Mouse (Mus musculus): ENCODE data around the gene Abat. TPM values are rescaled to one million over a fixed set of nuclear protein-coding genes. Genes with fewer than 3 reads are reported as not detected.

The Abat gene
- total and polyA plus RNA-seq, 2 experiments: 150 to 168 TPM

- DNase-seq (ENCODE audit: extremely low read depth, low read depth, low spot score): no peak
- Histone ChIP-seq H3K4me3 (ENCODE audit: insufficient read depth, low read depth, low read length) (no peak overlapping the region), H3K36me3 (ENCODE audit: control insufficient read depth, insufficient read depth, low read length) (no peaks in the 10 kb centered on the region), H3K27me3 (ENCODE audit: control insufficient read depth, insufficient read depth, low read length) (no peaks in the 10 kb centered on the region), H3K79me2 (ENCODE audit: control insufficient read depth, insufficient read depth, low read length) (peaks cover 9% of the 10 kb centered on the region; the same call in 1 of the 2 replicates), H3K4me1 (ENCODE audit: control insufficient read depth, insufficient read depth, low read length) (peaks cover 40% of the 10 kb centered on the region), H3K27ac (replicated peaks; ENCODE audit: insufficient read depth, low read depth, low read length) (peak overlapping the region; percentile 31), H3K9ac (ENCODE audit: low read depth, low read length) (no peak overlapping the region)
- TF ChIP-seq POLR2A (IDR thresholded peaks at IDR 0.05; ENCODE audit: extremely low read depth, insufficient read depth, low read length): no peak
- no peak for TF ChIP-seq CTCF (IDR thresholded peaks at IDR 0.05; ENCODE audit: low read depth, low read length)
- 87% methylated on average over 2 of the region's 2 CpGs for WGBS
These were observed 51.6 kb downstream of the Abat start for GRCm38 (mm10) chr16:8564836-8565235.

- peaks cover 46% of the 10 kb centered on the region for H3K4me1 ChIP-seq (ENCODE audit: control insufficient read depth, insufficient read depth, low read length)
- peaks cover 5% of the 10 kb centered on the region; the same call in 1 of the 2 replicates for H3K79me2 ChIP-seq (ENCODE audit: control insufficient read depth, insufficient read depth, low read length)
- no peak for TF ChIP-seq CTCF (IDR thresholded peaks at IDR 0.05; ENCODE audit: low read depth, low read length)
- no peak for TF ChIP-seq POLR2A (IDR thresholded peaks at IDR 0.05; ENCODE audit: extremely low read depth, insufficient read depth, low read length)
- WGBS: 69% methylated on average over 2 of the region's 2 CpGs
- H3K36me3 ChIP-seq (ENCODE audit: control insufficient read depth, insufficient read depth, low read length): no peaks in the 10 kb centered on the region
- H3K27ac ChIP-seq (replicated peaks; ENCODE audit: insufficient read depth, low read depth, low read length): peak overlapping the region; percentile 35
- no peak overlapping the region for H3K9ac ChIP-seq (ENCODE audit: low read depth, low read length)
- DNase-seq (ENCODE audit: extremely low read depth, low read depth, low spot score): no peak
- no peaks in the 10 kb centered on the region for H3K27me3 ChIP-seq (ENCODE audit: control insufficient read depth, insufficient read depth, low read length)
- no peak overlapping the region for H3K4me3 ChIP-seq (ENCODE audit: insufficient read depth, low read depth, low read length)
These were observed 52.3 kb downstream of the Abat start for GRCm38 (mm10) chr16:8565539-8565938.

- Histone ChIP-seq H3K9ac (ENCODE audit: low read depth, low read length) (no peak overlapping the region), H3K4me3 (ENCODE audit: insufficient read depth, low read depth, low read length) (no peak overlapping the region), H3K79me2 (ENCODE audit: control insufficient read depth, insufficient read depth, low read length) (peaks cover 5% of the 10 kb centered on the region; the same call in 1 of the 2 replicates), H3K4me1 (ENCODE audit: control insufficient read depth, insufficient read depth, low read length) (peaks cover 52% of the 10 kb centered on the region), H3K36me3 (ENCODE audit: control insufficient read depth, insufficient read depth, low read length) (no peaks in the 10 kb centered on the region), H3K27ac (replicated peaks; ENCODE audit: insufficient read depth, low read depth, low read length) (peak overlapping the region; percentile 35), H3K27me3 (ENCODE audit: control insufficient read depth, insufficient read depth, low read length) (no peaks in the 10 kb centered on the region)
- 16% methylated on average over 3 of the region's 3 CpGs for WGBS
- no peak for TF ChIP-seq POLR2A (IDR thresholded peaks at IDR 0.05; ENCODE audit: extremely low read depth, insufficient read depth, low read length)
- no peak for TF ChIP-seq CTCF (IDR thresholded peaks at IDR 0.05; ENCODE audit: low read depth, low read length)
- peak; percentile 93 for DNase-seq (ENCODE audit: extremely low read depth, low read depth, low spot score)
These were observed 53.0 kb downstream of the Abat start for GRCm38 (mm10) chr16:8566115-8566711.

GRCm38 (mm10) chr16:8568881-8569280 is 55.7 kb downstream of the Abat start:
- H3K79me2 ChIP-seq (ENCODE audit: control insufficient read depth, insufficient read depth, low read length): no peaks in the 10 kb centered on the region; the same call in 1 of the 2 replicates
- peak; percentile 28 for DNase-seq (ENCODE audit: extremely low read depth, low read depth, low spot score)
- H3K27ac ChIP-seq (replicated peaks; ENCODE audit: insufficient read depth, low read depth, low read length): no peak overlapping the region
- H3K27me3 ChIP-seq (ENCODE audit: control insufficient read depth, insufficient read depth, low read length): no peaks in the 10 kb centered on the region
- H3K9ac ChIP-seq (ENCODE audit: low read depth, low read length): no peak overlapping the region
- 72% methylated on average over 7 of the region's 7 CpGs for whole genome bisulfite sequencing
- TF ChIP-seq CTCF (IDR thresholded peaks at IDR 0.05; ENCODE audit: low read depth, low read length): no peak
- no peak for TF ChIP-seq POLR2A (IDR thresholded peaks at IDR 0.05; ENCODE audit: extremely low read depth, insufficient read depth, low read length)
- peaks cover 49% of the 10 kb centered on the region for H3K4me1 ChIP-seq (ENCODE audit: control insufficient read depth, insufficient read depth, low read length)
- H3K4me3 ChIP-seq (ENCODE audit: insufficient read depth, low read depth, low read length): no peak overlapping the region
- H3K36me3 ChIP-seq (ENCODE audit: control insufficient read depth, insufficient read depth, low read length): peaks cover 8% of the 10 kb centered on the region

GRCm38 (mm10) chr16:8570336-8570735 is 57.1 kb downstream of the Abat start:
- H3K27me3 ChIP-seq (ENCODE audit: control insufficient read depth, insufficient read depth, low read length): no peaks in the 10 kb centered on the region
- peaks cover 41% of the 10 kb centered on the region for H3K4me1 ChIP-seq (ENCODE audit: control insufficient read depth, insufficient read depth, low read length)
- peak overlapping the region; percentile 1; the same call in 1 of the 2 replicates for H3K27ac ChIP-seq (replicated peaks; ENCODE audit: insufficient read depth, low read depth, low read length)
- peaks cover 10% of the 10 kb centered on the region for H3K36me3 ChIP-seq (ENCODE audit: control insufficient read depth, insufficient read depth, low read length)
- no peak overlapping the region for H3K9ac ChIP-seq (ENCODE audit: low read depth, low read length)
- TF ChIP-seq POLR2A (IDR thresholded peaks at IDR 0.05; ENCODE audit: extremely low read depth, insufficient read depth, low read length) (no peak), CTCF (IDR thresholded peaks at IDR 0.05; ENCODE audit: low read depth, low read length) (no peak)
- DNase-seq (ENCODE audit: extremely low read depth, low read depth, low spot score): no peak
- no peaks in the 10 kb centered on the region; the same call in 1 of the 2 replicates for H3K79me2 ChIP-seq (ENCODE audit: control insufficient read depth, insufficient read depth, low read length)
- no peak overlapping the region for H3K4me3 ChIP-seq (ENCODE audit: insufficient read depth, low read depth, low read length)
- 82% methylated on average over 12 of the region's 12 CpGs for WGBS

All from liver, adult 2 months (tissue).